In genomic region chr12:112184390-112184789, GRCm38 (mm10) we compare ENCODE assay signal across 9 mouse cellular contexts. TPM values are rescaled to one million over a fixed set of nuclear protein-coding genes. Genes with fewer than 3 reads are reported as not detected.
DNase-seq lines count a peak whose midpoint lies in the region; ATAC-seq and TF ChIP-seq lines count a peak whose summit lies in the region.
"Had no signal": no experiment of that assay in that cellular context is flagged by ENCODE, and none has a peak within 500 bp of the region (broad histone marks: within the 10 kb centered on the region; RNA-seq: fewer than 3 reads in every experiment).

No protein-coding gene starts in this region.

- H3K4me1 ChIP-seq in midbrain, embryonic 11.5 days (ENCODE audit: control insufficient read depth, insufficient read depth, low read length), result peaks cover 14% of the 10 kb centered on the region
- H3K4me1 ChIP-seq in midbrain, postnatal 0 days (ENCODE audit: insufficient read depth, low read length), result no peaks in the 10 kb centered on the region
- peaks cover 12% of the 10 kb centered on the region for H3K4me1 ChIP-seq in intestine, embryonic 16.5 days (ENCODE audit: control insufficient read depth, insufficient read depth, low read length)
- H3K4me1 ChIP-seq in liver, embryonic 15.5 days (replicated peaks), result no peaks in the 10 kb centered on the region
- H3K4me1 ChIP-seq: hindbrain, embryonic 15.5 days had no signal

- no peaks in the 10 kb centered on the region for H3K27me3 ChIP-seq in midbrain, embryonic 11.5 days (ENCODE audit: control insufficient read depth, insufficient read depth, low read length)
- no peaks in the 10 kb centered on the region for H3K27me3 ChIP-seq in midbrain, postnatal 0 days (ENCODE audit: insufficient read depth, low read length)
- no peaks in the 10 kb centered on the region for H3K27me3 ChIP-seq in intestine, embryonic 16.5 days (replicated peaks; ENCODE audit: control insufficient read depth, insufficient read depth, low read length)
- no peaks in the 10 kb centered on the region for H3K27me3 ChIP-seq in liver, embryonic 15.5 days
- H3K27me3 ChIP-seq: hindbrain, embryonic 15.5 days had no signal

- H3K27ac ChIP-seq in midbrain, embryonic 11.5 days (ENCODE audit: low read depth, low read length), result no peak overlapping the region
- H3K27ac ChIP-seq in midbrain, postnatal 0 days (ENCODE audit: low read depth, low read length), result no peak overlapping the region
- peak overlapping the region; percentile 39 for H3K27ac ChIP-seq in intestine, embryonic 16.5 days (ENCODE audit: low read length)
- H3K27ac ChIP-seq in liver, embryonic 15.5 days (replicated peaks), result no peak overlapping the region
- H3K27ac ChIP-seq: hindbrain, embryonic 15.5 days had no signal

- no peak overlapping the region for H3K4me2 ChIP-seq in midbrain, embryonic 11.5 days
- H3K4me2 ChIP-seq in midbrain, postnatal 0 days (ENCODE audit: low read depth, low read length, poor library complexity, severe bottlenecking), result no peak overlapping the region
- no peak overlapping the region for H3K4me2 ChIP-seq in intestine, embryonic 16.5 days (ENCODE audit: low read depth, low read length)
- no peak overlapping the region for H3K4me2 ChIP-seq in liver, embryonic 15.5 days
- H3K4me2 ChIP-seq: hindbrain, embryonic 15.5 days had no signal

- WGBS in midbrain, embryonic 11.5 days, result 39% methylated on average over 3 of the region's 3 CpGs
- 58% methylated on average over 3 of the region's 3 CpGs for WGBS in midbrain, postnatal 0 days
- WGBS in intestine, embryonic 16.5 days, result 47% methylated on average over 3 of the region's 3 CpGs
- WGBS in liver, embryonic 15.5 days (ENCODE audit: insufficient replicate concordance), result 24% methylated on average over 3 of the region's 3 CpGs

- no peak overlapping the region for H3K4me3 ChIP-seq in midbrain, embryonic 11.5 days (ENCODE audit: low read depth, low read length)
- H3K4me3 ChIP-seq in midbrain, postnatal 0 days (ENCODE audit: low read depth, low read length), result no peak overlapping the region
- no peak overlapping the region for H3K4me3 ChIP-seq in intestine, embryonic 16.5 days (ENCODE audit: low read length)
- H3K4me3 ChIP-seq in liver, embryonic 15.5 days (replicated peaks), result no peak overlapping the region
- H3K4me3 ChIP-seq: hindbrain, embryonic 15.5 days had no signal

- no peaks in the 10 kb centered on the region for H3K36me3 ChIP-seq in midbrain, embryonic 11.5 days (ENCODE audit: control insufficient read depth, insufficient read depth, low read length)
- no peaks in the 10 kb centered on the region for H3K36me3 ChIP-seq in midbrain, postnatal 0 days (ENCODE audit: insufficient read depth, low read length)
- H3K36me3 ChIP-seq in intestine, embryonic 16.5 days (ENCODE audit: control insufficient read depth, insufficient read depth, low read length), result no peaks in the 10 kb centered on the region
- H3K36me3 ChIP-seq in liver, embryonic 15.5 days (replicated peaks), result no peaks in the 10 kb centered on the region
- H3K36me3 ChIP-seq: hindbrain, embryonic 15.5 days had no signal

- H3K9ac ChIP-seq in midbrain, embryonic 11.5 days (ENCODE audit: low read length), result peak overlapping the region; percentile 20; the same call in 1 of the 2 replicates
- H3K9ac ChIP-seq in midbrain, postnatal 0 days (replicated peaks; ENCODE audit: low read length, poor library complexity, severe bottlenecking), result no peak overlapping the region
- 0 out of 2 replicates have a peak overlapping the region, but pooled peaks have one; percentile 21 for H3K9ac ChIP-seq in intestine, embryonic 16.5 days (ENCODE audit: low read depth, low read length)
- no peak overlapping the region for H3K9ac ChIP-seq in liver, embryonic 15.5 days
- H3K9ac ChIP-seq: hindbrain, embryonic 15.5 days had no signal

- no peak for DNase-seq in midbrain, embryonic 11.5 days (ENCODE audit: low spot score, missing footprints)
- no peak for DNase-seq in midbrain, postnatal 0 days (ENCODE audit: low spot score)
- DNase-seq in gastrocnemius, adult 8-10 months (ENCODE audit: low spot score in 2 of 2), result peak; percentile 33 to 59
- DNase-seq in retina, postnatal 1 day, result no peak
- DNase-seq in right cerebral cortex, adult 2 months (ENCODE audit: low spot score in 2 of 2), result no peak

- no peaks in the 10 kb centered on the region for H3K9me3 ChIP-seq in midbrain, embryonic 11.5 days (ENCODE audit: control insufficient read depth, low read length)
- no peaks in the 10 kb centered on the region for H3K9me3 ChIP-seq in midbrain, postnatal 0 days (ENCODE audit: low read length)
- H3K9me3 ChIP-seq in intestine, embryonic 16.5 days (ENCODE audit: control insufficient read depth, low read length), result no peaks in the 10 kb centered on the region
- H3K9me3 ChIP-seq in liver, embryonic 15.5 days (replicated peaks), result no peaks in the 10 kb centered on the region
- H3K9me3 ChIP-seq: hindbrain, embryonic 15.5 days had no signal

- no peak for ATAC-seq in midbrain, embryonic 11.5 days (ENCODE audit: low FRiP score)
- no peak for ATAC-seq in midbrain, postnatal 0 days (ENCODE audit: low FRiP score)
- peak; percentile 67 for ATAC-seq in intestine, embryonic 16.5 days
- peak; percentile 37; the same call in 1 of the 2 replicates for ATAC-seq in liver, embryonic 15.5 days (ENCODE audit: insufficient read depth)
- ATAC-seq in inflammation-experienced regulatory T-cells, adult 6 months, result no peak

- no peak for TF ChIP-seq CTCF in midbrain, postnatal 0 days (IDR thresholded peaks at IDR 0.05)

RNA-seq across cellular contexts. Expression of gene Kif26a, which starts 38.4 kb away (rescaled TPM):
- 2.6 and 3.5 TPM in 2 replicates for polyA plus RNA-seq in midbrain, embryonic 11.5 days (2014; fragmentation: Nextera tagmentation; extraction: Ambion mirVana)
- 24.1 and 26.5 TPM in 2 replicates for total RNA-seq in midbrain, postnatal 0 days (2014; rRNA removed)
- 1.9 and 2.4 TPM in 2 replicates for polyA plus RNA-seq in midbrain, postnatal 0 days (2015; fragmentation: Nextera tagmentation; extraction: Ambion mirVana)
- 1 to 10 TPM; 3.4 to 4.5 (median 3.5) TPM for total RNA-seq in gastrocnemius, adult 8-10 months (2022)
- 1.9 and 2.4 TPM in 2 replicates for polyA plus RNA-seq in intestine, embryonic 16.5 days (2015; fragmentation: Nextera tagmentation; extraction: Ambion mirVana)
- 0.10 and 0.22 TPM in 2 replicates for polyA plus RNA-seq in liver, embryonic 15.5 days (2015; fragmentation: Nextera tagmentation; extraction: Ambion mirVana)
- not detected for polyA plus RNA-seq in inflammation-experienced regulatory T-cells, adult 6 months (2017; shearing (Covaris generic))

Comparison
In these comparisons a context has a peak if more than half of its experiments do, and no peak if none do; other contexts are left out.
1. H3K9ac ChIP-seq: peak in midbrain, embryonic 11.5 days (single experiment) and intestine, embryonic 16.5 days (single experiment); none in midbrain, postnatal 0 days (single experiment) and liver, embryonic 15.5 days (single experiment).
2. ATAC-seq: peak in intestine, embryonic 16.5 days (single experiment) and liver, embryonic 15.5 days (single experiment); none in midbrain, embryonic 11.5 days (single experiment), midbrain, postnatal 0 days (single experiment) and inflammation-experienced regulatory T-cells, adult 6 months (single experiment).
3. DNase-seq: peak in gastrocnemius, adult 8-10 months (2 of 2); none in midbrain, embryonic 11.5 days (single experiment), midbrain, postnatal 0 days (single experiment), retina, postnatal 1 day (single experiment) and right cerebral cortex, adult 2 months (0 of 2).